Mouse (Mus musculus): ENCODE results near the gene Dip2c.

Dip2c gene

DNA sequence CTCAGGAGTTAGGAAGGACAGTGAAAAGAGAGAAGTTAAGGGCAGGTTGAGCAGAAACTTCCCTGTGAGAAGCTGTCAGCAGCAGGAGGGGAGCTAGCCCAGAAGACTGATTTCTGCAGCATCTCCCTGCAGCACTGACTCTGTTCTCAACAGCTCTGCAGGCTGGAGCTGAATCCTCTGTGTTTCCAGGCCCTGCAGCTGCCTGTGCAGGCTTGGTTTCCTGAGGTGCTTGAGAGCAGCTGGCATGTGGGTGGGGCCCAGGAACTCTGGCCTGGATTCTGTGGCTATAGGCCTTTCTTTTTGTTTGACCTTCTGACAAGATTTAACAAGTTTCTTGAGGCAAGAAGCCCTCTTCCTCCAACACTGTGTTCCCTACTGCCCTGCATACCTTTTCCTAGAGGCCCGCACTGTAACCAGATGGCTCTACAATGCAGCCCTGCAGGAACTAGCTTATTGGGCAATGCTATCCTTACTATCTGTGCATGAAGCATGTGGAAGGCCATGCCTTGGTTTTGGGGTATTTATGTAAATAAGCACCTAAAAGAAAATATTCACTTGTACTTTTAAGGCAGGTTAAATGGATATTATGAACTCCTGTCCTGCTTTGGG is 53.1 kb downstream of the Dip2c start:
- peak; percentile 78 for DNase-seq (ENCODE audit: low read depth, low spot score)

DNA sequence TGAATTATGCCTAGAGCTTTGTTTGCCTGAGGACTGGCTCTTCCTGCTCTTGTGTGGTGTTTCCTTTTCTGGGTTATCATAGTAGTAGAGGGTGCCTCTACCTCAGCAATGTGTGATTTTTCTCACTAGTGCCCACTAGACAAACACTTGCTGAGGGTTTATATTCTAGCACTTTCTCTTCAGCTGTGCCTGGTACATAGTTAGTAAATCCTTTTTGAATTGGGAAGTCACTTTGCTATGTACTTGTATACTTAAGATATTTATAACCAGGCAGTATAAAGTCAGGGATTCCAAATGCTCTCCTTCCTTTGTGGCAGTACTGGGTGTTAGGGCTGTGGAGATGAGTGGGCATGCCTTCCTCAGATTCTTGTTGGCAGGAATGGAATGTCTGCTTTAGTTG is 56.9 kb downstream of the Dip2c start:
- no peak for DNase-seq (ENCODE audit: low read depth, low spot score)

DNA sequence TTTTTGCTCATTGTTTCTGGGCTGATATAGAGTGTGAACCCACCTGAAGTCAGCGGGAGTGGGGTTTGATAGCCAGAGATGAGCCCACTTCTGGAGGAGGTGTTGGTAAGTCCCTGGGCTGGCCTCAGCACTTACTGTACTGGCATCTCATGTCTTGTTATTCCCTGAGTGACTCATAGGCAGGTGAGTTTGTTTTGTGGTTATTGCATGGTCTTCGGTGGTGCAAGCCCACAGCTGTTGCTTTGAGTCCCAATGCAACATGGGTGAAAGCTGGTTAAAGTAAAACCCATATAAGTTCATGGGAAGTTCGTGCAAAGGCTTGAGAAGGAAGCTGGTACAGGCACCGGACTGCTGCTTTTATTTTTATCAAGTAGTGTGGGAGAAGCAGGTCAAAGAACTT is 64.0 kb downstream of the Dip2c start:
- no peak for DNase-seq (ENCODE audit: low read depth, low spot score)

DNA sequence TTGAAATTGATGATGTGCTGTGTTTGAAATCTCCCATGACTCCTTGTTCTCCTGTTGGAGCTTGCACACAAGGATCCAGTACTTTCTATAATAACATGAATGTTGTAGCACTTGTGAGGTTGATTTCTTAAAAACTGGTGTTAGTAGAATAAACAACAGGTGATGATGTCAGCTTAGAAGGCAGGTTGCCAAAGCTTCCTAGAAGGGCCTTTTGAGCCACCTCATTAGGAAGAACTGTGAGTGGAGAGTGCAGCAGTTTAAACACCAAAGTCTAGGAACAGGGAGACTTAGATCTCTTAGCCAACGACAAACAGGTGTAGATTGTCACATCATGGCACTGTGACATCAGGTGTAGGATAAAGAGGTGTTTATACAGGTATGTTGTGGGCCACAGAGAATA is 66.4 kb downstream of the Dip2c start:
- no peak for DNase-seq (ENCODE audit: low read depth, low spot score)

DNA sequence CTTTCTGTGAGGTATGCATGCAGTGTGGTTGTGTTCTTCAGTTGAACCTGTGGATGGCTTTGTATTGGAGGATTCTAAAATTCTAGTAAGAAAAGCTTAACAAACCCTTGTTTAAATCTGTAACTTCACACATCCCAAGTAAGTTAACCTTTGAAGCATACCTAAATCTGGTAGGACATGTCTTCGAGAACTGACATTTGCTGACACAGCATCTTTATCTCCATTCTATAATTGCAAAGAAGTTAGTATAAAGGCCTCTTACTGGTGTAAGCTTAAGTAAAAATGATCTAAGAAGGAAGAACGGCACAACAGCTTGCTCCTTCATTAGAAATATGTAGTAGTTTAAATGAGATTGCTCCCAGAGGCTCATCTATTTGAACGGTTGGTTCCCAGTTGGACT is 71.1 kb downstream of the Dip2c start:
- no peak for DNase-seq (ENCODE audit: low read depth, low spot score)

DNA sequence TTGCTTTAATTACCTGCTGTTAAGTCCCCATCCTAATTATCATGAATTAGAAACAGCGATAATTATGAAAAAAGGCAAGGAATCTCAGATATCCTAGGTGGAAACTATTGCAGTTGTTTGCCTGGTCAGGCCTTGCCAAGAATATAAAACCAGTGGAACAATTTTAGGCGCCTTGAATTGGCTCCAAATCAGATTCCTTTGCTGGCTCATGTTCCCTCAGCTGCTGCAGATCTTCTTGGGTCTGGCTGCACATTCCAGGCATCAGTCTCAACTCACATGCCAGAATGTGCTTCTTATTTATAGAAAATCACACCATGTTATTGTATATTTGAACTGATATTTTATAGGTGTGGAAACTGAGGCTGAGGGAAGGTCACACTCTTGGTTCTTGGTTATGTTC is 74.3 kb downstream of the Dip2c start:
- DNase-seq (ENCODE audit: low read depth, low spot score), result no peak

DNA sequence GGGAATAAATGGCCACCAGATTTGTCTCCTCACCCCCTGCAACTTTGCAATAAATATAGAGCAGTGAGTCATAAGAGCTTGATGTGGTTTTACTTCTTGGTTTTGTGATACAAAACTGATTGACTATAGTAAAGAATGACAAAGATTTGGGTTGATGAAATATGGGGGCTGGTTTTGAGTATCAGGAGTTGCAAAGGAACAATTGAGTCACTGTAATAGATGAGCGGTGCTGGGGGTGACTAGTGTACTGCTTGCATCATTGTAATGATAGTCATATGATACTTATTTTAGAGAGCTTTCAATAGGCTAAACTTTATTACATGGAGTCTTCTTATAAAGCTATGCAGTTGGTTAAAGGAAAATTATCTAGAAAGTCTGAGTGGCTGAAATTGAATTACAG is 77.6 kb downstream of the Dip2c start:
- no peak for DNase-seq (ENCODE audit: low read depth, low spot score)

DNA sequence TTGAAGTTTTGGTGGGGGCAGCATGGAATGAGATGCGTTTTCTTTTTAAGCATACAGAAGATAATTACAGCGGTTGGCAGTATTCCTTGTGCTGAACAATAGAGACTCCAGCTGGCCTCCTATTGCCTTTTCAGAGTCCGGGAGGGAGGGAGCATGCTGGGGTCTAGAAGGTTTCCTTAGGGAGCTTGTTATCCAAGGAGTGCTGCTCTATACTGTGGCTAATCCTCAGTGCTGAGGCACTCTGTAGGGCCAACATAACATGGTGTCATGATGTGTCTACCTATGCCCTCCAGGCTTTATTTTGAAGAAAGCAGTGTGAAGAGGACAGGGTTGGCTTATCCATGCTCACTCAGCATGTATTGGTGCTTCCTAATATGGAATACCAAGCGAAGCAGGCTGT is 79.0 kb downstream of the Dip2c start:
- DNase-seq (ENCODE audit: low read depth, low spot score), result no peak

DNA sequence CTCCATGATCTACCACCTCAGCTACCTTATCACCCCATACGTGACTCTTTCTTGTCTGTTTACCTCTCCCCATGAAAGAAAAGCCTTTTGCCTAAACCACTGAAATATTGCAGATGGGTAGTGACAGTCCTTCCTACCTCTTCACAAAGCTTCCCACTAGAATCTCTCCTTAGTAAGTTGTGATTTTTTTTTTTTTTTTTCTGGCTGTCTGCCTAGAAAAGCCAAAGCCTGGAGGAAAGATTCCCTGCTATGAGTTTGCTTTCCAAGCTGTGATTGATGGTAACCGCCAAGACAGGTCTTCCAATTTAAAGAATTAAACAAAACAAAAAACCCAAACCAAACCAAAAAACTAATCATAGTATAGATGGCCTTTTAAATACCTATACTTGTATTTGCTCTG is 85.1 kb downstream of the Dip2c start:
- DNase-seq (ENCODE audit: low read depth, low spot score), result no peak

DNA sequence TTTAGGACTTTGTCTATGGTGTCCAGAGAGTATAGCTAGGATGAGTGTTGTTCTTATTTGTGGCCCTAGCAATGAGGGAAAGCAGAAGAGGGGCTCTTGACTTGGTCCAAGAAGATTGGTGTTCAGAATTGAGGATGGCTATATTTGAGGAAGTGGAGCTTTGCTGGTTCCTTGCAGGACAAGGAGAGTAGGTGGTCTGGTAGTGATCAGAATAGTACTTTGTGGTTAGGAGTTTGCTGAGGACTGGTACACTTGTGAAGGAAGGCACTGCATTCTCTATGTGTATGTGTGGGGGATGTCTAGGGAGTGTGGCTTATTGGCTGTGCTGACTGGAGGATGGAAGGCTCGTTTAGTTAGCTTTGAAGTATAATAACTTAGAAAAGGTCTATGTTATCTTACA is 95.1 kb downstream of the Dip2c start:
- no peak for DNase-seq (ENCODE audit: low read depth, low spot score)

DNA sequence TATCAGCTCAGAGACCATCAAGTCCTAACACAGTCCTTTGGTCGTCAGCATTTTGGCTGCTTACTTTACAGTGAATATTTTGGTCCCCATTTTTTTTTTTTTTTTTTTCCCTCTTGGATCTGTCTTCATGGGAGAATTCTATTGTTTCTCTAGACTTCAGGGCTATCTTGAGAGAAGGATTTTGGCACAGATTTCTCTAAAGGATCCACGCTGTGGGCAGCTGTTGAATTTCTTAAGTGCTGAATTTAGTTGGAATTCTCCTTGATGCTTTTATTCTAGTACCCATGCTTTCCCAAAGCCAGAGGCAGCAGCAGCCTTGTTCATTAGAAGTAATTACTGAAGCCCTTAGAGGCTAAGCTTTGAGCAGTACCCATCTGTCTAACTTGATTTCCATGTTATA is 100.8 kb downstream of the Dip2c start:
- no peak for DNase-seq (ENCODE audit: low read depth, low spot score)

DNA sequence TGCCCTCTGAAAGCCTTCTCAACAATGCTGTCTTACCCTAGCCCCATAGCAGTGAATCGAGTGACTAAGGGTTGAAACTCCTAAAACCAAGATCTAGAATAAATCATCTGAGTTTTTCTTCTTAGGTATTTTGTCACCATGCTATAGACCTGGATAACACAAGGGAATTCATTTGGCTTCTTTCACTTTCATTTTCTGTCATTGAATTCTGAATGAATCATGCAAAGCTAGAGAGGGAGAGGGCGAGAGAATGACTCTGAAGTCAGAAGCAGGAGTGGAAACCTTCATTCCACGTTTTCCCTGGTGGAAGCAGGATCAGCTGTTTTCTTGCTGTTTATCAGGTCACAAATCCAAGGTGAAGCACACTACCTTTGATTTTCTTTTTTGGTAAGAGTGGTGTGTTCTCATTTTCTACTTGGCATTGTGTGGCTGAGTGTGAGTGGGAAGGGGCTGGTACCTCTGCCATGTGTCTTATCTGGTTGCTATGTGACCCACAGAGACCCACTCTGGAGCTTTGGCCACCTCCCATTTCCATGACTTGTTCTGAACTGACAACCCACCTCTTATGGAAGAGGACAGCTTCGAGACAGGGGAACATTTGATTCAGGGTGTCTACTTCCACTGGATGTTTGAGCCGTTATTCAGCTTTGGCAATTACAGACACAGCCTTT is 104.5 kb downstream of the Dip2c start:
- DNase-seq (ENCODE audit: low read depth, low spot score), result no peak

DNA sequence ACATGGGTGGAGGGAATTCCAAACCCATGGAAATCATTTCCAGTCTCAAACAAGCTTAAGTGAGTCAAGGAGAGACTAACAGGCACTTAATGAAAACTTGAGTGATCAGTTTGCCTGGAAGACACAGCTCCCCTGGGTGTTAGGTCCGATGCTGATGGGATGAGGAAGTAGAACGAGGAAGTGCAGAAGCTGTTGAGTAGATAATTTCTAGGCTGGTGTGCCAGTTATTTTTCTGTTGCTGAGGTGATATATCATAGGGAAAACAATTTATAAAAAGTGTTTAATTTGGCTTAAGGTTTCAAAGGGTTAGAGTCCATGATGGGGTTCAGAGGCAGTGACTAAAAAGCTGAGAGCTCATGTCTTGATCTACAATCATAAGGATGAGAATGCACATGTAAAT is 111.7 kb downstream of the Dip2c start:
- DNase-seq (ENCODE audit: low read depth, low spot score), result no peak

DNA sequence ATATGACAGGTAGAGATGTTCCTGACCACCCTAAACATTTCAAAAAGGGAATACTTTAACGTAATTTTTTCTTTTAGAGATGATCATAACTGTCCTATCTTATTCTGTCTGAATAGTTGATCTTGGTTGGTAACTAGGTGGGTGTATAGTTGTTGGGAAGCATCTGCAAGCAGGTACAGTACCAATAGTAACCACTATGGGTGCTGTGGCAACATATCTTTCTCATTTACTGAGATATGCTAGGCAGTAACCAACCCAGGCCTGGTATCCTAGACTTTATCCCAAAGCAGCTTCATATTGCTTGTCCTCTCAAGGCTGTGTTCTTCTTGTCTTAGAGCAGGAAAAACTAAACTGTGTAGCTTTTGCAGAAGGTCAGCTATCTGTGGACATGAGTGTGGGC is 113.0 kb downstream of the Dip2c start:
- peak; percentile 34 for DNase-seq (ENCODE audit: low read depth, low spot score)

DNA sequence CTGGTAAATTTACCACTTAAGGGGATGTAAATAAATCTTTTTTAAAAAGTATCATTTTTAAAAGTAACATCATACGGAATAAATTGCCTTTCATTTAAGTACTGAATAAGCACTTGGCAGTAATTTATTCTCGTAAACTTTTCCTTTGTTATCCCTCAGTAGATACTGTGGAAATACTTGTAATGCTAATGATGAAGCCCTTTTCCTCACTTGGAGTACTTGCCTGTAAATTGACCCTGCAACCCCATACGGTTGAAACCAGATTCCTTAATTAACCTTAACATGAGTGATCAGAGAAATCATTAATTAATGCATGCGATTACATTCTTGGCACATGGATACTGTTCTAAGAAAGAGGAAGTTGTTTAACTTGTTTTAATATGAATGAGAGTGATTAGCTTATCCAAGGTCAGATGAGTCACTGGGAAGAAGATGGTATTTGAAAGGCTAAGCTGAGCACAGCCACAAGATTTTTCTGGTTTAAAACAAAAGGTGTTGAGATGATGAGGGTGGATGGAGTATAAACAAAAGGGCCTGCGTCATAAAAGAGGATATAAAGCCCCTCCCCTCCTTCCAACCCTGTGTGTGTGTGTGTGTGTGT is 114.0 kb downstream of the Dip2c start:
- peak; percentile 78 for DNase-seq (ENCODE audit: low read depth, low spot score)

DNA sequence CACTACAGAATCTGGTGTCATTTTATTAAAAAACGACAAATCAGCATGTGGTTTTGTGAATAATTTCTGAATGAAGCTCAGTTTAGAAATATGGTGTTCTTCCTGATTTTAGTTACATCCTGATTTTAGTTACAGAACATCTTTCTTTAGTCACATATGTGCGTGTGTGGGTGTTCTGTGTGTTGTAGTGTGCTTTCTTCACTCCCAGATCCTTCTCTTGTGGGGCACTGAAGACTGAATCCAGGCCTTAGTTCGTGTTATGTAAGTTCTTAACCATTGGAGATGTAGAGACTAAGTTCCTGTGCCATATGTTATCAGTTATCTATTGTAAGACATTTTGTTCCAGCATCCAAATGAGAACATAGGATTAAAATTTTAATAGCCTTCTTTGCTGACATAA is 117.1 kb downstream of the Dip2c start:
- no peak for DNase-seq (ENCODE audit: low read depth, low spot score)

DNA sequence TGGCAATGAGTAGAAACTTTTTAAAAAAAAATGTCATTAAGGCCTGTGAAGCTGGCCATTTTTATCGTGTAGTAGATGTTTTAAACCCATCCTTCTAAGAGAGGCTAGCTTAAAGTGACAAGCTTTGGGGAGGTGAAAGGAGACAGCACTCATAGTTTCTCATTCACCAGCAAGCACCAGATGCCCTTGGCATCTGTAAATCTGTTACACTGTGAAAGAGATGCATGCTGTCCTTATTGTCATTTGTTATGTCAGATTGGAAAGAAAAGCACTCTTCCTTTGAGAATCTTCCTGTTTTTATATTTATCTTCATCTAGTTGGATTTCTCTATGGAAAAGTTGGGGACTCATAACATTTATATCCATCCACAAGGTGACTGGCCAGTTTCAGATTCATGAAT is 119.0 kb downstream of the Dip2c start:
- DNase-seq (ENCODE audit: low read depth, low spot score), result no peak

DNA sequence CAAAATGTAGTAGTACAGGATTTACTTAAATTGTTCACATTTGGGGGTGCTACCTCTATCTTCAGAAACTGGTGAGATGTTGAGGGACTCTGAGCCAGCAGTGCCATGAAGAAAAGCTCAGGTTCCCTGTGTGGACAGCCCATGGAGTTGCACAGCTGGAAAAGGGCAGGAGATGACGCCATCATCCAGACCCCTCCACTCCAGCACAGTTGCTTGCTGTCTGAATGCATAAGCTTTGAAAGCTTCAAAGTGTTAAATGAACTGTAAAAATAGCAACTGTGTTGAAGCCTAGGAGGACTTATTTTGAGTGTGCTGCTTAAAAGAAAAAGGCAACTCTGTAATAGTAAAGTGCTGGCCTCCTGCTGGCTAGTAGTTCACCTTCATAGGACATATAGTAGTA is 122.5 kb downstream of the Dip2c start:
- peak; percentile 18 for DNase-seq (ENCODE audit: low read depth, low spot score)

DNA sequence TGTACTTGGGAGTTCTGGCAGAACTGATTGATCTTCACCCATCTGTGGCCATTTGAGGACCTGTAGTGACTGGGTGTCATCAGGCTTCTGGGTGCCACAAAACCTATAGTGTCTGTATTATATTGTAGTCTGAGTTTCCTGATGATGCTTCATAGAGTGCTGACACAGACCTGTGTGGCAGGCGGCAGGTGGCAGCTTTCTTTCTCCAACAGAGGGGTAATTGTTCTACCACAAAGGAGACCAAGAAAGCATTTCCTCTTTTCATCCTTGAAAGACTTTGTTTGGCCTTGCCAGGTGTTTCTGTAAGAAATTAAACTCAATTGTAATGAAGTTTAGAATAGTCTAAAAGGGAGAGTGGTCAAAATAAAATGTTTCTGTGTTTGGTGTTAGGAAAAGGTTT is 129.1 kb downstream of the Dip2c start:
- no peak for DNase-seq (ENCODE audit: low read depth, low spot score)

DNA sequence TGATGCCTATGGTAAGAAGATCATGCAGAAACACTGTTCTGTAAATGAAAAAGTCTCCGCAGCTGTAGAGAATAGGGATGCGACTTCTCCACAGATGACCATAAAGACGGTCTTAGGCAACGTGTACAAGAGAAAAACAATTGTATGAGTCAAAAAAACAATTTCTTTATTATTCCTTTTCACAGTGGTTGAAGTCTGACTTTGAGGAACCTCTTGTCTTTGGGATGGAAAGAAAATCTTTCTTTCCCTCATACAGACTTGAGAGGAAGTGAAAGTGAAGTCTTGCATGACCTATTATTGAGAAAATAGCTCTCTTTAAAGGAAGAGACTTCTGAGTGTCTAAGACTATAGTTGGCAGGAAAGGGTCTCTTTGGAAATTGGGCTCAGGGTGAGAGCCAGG is 132.7 kb downstream of the Dip2c start:
- DNase-seq (ENCODE audit: low read depth, low spot score), result no peak

DNA sequence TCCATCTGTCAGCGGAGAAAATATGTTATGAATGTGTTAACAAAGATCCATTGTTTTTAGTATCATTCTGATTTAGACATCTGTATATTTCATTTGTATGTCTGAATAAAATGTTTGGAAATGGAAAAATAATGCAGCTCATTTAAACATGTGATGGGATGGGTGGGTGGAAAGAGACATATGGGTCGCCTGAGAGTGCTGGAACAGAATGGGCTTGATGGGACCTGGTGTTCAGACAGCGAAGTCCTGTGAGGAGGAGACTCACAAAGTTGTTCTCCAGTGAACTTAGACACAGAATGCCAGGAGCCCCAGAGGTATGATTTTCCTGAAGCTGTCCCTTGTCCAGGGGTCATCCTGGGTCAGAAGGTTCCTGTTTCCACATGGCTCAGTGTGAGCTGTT is 142.1 kb downstream of the Dip2c start:
- no peak for DNase-seq (ENCODE audit: low read depth, low spot score)

DNA sequence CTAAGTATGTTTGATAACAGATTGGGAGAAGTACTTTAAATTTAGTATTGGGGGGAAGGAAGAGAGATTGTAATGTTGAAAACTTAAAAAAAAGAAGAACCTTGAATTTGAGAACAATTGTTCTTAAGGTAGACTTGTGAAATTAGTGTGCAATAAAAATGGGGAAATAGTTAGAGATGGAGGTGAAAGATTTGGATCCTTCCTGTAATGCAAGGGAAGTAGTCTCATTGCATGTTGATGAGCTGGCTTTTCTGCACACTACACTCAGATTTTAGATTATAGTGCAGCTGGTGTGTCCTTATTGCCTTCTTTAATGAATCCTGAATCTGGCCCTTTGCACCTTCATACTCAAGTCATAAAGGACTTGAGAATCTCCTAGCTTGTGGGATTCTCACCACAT is 142.9 kb downstream of the Dip2c start:
- DNase-seq (ENCODE audit: low read depth, low spot score), result no peak

DNA sequence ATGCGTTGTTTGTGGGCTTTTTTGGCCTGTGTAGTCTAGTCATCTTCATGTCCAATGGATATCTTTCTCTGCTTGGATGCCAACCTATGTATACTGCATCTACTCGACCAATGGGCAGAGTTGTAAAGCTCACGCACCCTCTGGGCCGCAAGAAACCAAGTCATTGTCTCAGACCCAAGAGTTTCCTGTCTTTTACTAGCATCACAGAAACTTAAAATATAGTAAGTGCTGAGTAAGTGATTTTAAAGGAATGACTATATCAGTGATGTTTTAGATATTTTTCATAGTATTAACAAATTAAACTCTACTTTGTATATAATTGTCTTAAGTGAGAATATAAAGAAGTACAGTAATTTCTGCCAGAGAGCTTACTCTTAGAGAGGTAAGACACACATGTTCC is 145.6 kb downstream of the Dip2c start:
- DNase-seq (ENCODE audit: low read depth, low spot score), result no peak

DNA sequence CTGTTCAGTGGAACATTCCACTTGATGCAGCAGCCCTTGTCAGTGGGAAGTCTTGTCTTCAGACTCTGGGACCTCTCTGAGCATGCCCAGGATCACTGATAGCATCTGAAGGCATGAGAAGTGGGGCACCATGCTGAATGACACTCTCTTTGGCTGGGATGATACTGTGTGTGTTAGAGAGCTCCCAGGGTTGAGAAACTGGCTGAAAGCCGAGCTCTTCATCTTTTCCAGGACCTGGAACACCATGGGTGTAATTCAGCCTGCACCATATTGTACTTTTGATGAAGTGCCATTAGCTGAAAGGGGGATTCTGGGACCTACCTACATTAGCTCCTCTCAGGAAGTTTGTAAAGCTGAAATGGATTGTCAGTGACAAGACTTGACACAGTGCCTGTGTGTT is 146.5 kb downstream of the Dip2c start:
- no peak for DNase-seq (ENCODE audit: low read depth, low spot score)

Measured in R1 (cell line).